Mouse (Mus musculus): ENCODE data around the gene Tmem200c. TPM values are rescaled to one million over a fixed set of nuclear protein-coding genes. Genes with fewer than 3 reads are reported as not detected.
A peak's percentile ranks its signal among the peaks of the same experiment; 100 is the strongest.

The Tmem200c gene
- polyA plus RNA-seq, 1 experiment from 2014 or later, result not detected

GRCm38 (mm10) chr17:68840572-68840939 lies 14.1 kb downstream of the Tmem200c start:
- 8% methylated on average over 8 of the region's 10 CpGs for WGBS
- no peak overlapping the region for H3K9ac ChIP-seq (replicated peaks; ENCODE audit: low read depth)
- H3K4me2 ChIP-seq (replicated peaks; ENCODE audit: low read depth, low read length), result peak overlapping the region; percentile 98
- H3K27ac ChIP-seq (ENCODE audit: low read length), result no peak overlapping the region
- no peaks in the 10 kb centered on the region for H3K36me3 ChIP-seq (ENCODE audit: insufficient read depth, low read length)
- peaks cover 11% of the 10 kb centered on the region; the same call in 1 of the 2 replicates for H3K4me1 ChIP-seq (ENCODE audit: insufficient read depth, low read depth, low read length)
- no peaks in the 10 kb centered on the region for H3K9me3 ChIP-seq (ENCODE audit: low read length)
- TF ChIP-seq CTCF (IDR thresholded peaks at IDR 0.05) (no peak), EP300 (IDR thresholded peaks at IDR 0.05) (no peak)
- peaks cover 54% of the 10 kb centered on the region for H3K27me3 ChIP-seq (replicated peaks; ENCODE audit: insufficient read depth, low read length)
- ATAC-seq, result no peak
- H3K4me3 ChIP-seq (ENCODE audit: low read depth, low read length), result peak overlapping the region; percentile 50; the same call in 1 of the 2 replicates
- DNase-seq (ENCODE audit: low spot score), result no peak

- no peaks in the 10 kb centered on the region for H3K36me3 ChIP-seq (ENCODE audit: insufficient read depth, low read length)
- H3K9me3 ChIP-seq (ENCODE audit: low read length), result no peaks in the 10 kb centered on the region
- whole genome bisulfite sequencing, result 1% methylated on average over 59 of the region's 75 CpGs
- H3K4me2 ChIP-seq (replicated peaks; ENCODE audit: low read depth, low read length), result peak overlapping the region; percentile 98
- H3K4me3 ChIP-seq (ENCODE audit: low read depth, low read length), result peak overlapping the region; percentile 50
- H3K27ac ChIP-seq (ENCODE audit: low read length), result no peak overlapping the region
- peak; percentile 75 for ATAC-seq
- peaks cover 48% of the 10 kb centered on the region for H3K27me3 ChIP-seq (replicated peaks; ENCODE audit: insufficient read depth, low read length)
- peaks cover 11% of the 10 kb centered on the region; the same call in 1 of the 2 replicates for H3K4me1 ChIP-seq (ENCODE audit: insufficient read depth, low read depth, low read length)
- TF ChIP-seq EP300 (IDR thresholded peaks at IDR 0.05), result no peak
- peak; percentile 70 for TF ChIP-seq CTCF (IDR thresholded peaks at IDR 0.05)
- DNase-seq (ENCODE audit: low spot score), result peak; percentile 52
- no peak overlapping the region for H3K9ac ChIP-seq (replicated peaks; ENCODE audit: low read depth)
Measured at GRCm38 (mm10) chr17:68841097-68841891, 14.9 kb downstream of the Tmem200c start.

GRCm38 (mm10) chr17:68841892-68842252 lies 15.4 kb downstream of the Tmem200c start:
- no peak overlapping the region for H3K27ac ChIP-seq (ENCODE audit: low read length)
- ATAC-seq, result no peak; the same call in 1 of the 2 replicates
- H3K4me1 ChIP-seq (ENCODE audit: insufficient read depth, low read depth, low read length), result peaks cover 11% of the 10 kb centered on the region; the same call in 1 of the 2 replicates
- peak overlapping the region; percentile 50 for H3K4me3 ChIP-seq (ENCODE audit: low read depth, low read length)
- H3K36me3 ChIP-seq (ENCODE audit: insufficient read depth, low read length), result no peaks in the 10 kb centered on the region
- peaks cover 42% of the 10 kb centered on the region for H3K27me3 ChIP-seq (replicated peaks; ENCODE audit: insufficient read depth, low read length)
- WGBS, result 4% methylated on average over 21 of the region's 22 CpGs
- no peak for TF ChIP-seq EP300 (IDR thresholded peaks at IDR 0.05)
- H3K9ac ChIP-seq (replicated peaks; ENCODE audit: low read depth), result no peak overlapping the region
- DNase-seq (ENCODE audit: low spot score), result peak; percentile 17
- H3K9me3 ChIP-seq (ENCODE audit: low read length), result no peaks in the 10 kb centered on the region
- peak overlapping the region; percentile 98 for H3K4me2 ChIP-seq (replicated peaks; ENCODE audit: low read depth, low read length)

GRCm38 (mm10) chr17:68845931-68846330 lies 19.5 kb downstream of the Tmem200c start:
- no peaks in the 10 kb centered on the region for H3K36me3 ChIP-seq (ENCODE audit: insufficient read depth, low read length)
- H3K9me3 ChIP-seq (ENCODE audit: low read length), result no peaks in the 10 kb centered on the region
- ATAC-seq (no peak), DNase-seq (ENCODE audit: low spot score) (no peak)
- no peak overlapping the region for H3K27ac ChIP-seq (ENCODE audit: low read length)
- TF ChIP-seq CTCF (IDR thresholded peaks at IDR 0.05) (no peak), EP300 (IDR thresholded peaks at IDR 0.05) (no peak)
- peaks cover 9% of the 10 kb centered on the region; the same call in 1 of the 2 replicates for H3K4me1 ChIP-seq (ENCODE audit: insufficient read depth, low read depth, low read length)
- no peak overlapping the region for H3K4me2 ChIP-seq (replicated peaks; ENCODE audit: low read depth, low read length)
- H3K27me3 ChIP-seq (replicated peaks; ENCODE audit: insufficient read depth, low read length), result peaks cover 8% of the 10 kb centered on the region
- 70% methylated on average over 5 of the region's 5 CpGs for WGBS
- no peak overlapping the region for H3K9ac ChIP-seq (replicated peaks; ENCODE audit: low read depth)
- no peak overlapping the region for H3K4me3 ChIP-seq (ENCODE audit: low read depth, low read length)

- DNase-seq (ENCODE audit: low spot score) (no peak), ATAC-seq (no peak)
- Histone ChIP-seq H3K27ac (ENCODE audit: low read length) (no peak overlapping the region), H3K9me3 (ENCODE audit: low read length) (no peaks in the 10 kb centered on the region), H3K4me2 (replicated peaks; ENCODE audit: low read depth, low read length) (no peak overlapping the region), H3K36me3 (ENCODE audit: insufficient read depth, low read length) (no peaks in the 10 kb centered on the region), H3K27me3 (replicated peaks; ENCODE audit: insufficient read depth, low read length) (no peaks in the 10 kb centered on the region), H3K4me1 (ENCODE audit: insufficient read depth, low read depth, low read length) (no peaks in the 10 kb centered on the region), H3K4me3 (ENCODE audit: low read depth, low read length) (no peak overlapping the region), H3K9ac (replicated peaks; ENCODE audit: low read depth) (no peak overlapping the region)
- TF ChIP-seq EP300 (IDR thresholded peaks at IDR 0.05) (no peak), CTCF (IDR thresholded peaks at IDR 0.05) (no peak)
- 74% methylated on average over 6 of the region's 6 CpGs for WGBS
Measured at GRCm38 (mm10) chr17:68848739-68849138, 22.3 kb downstream of the Tmem200c start.

- TF ChIP-seq CTCF (IDR thresholded peaks at IDR 0.05) (peak; percentile 64), EP300 (IDR thresholded peaks at IDR 0.05) (no peak)
- no peaks in the 10 kb centered on the region for H3K27me3 ChIP-seq (replicated peaks; ENCODE audit: insufficient read depth, low read length)
- no peak overlapping the region for H3K9ac ChIP-seq (replicated peaks; ENCODE audit: low read depth)
- 73% methylated on average over 7 of the region's 7 CpGs for WGBS
- no peaks in the 10 kb centered on the region for H3K36me3 ChIP-seq (ENCODE audit: insufficient read depth, low read length)
- no peak overlapping the region for H3K4me2 ChIP-seq (replicated peaks; ENCODE audit: low read depth, low read length)
- peak; percentile 33 for DNase-seq (ENCODE audit: low spot score)
- H3K27ac ChIP-seq (ENCODE audit: low read length), result no peak overlapping the region
- H3K4me3 ChIP-seq (ENCODE audit: low read depth, low read length), result no peak overlapping the region
- no peak for ATAC-seq
- no peaks in the 10 kb centered on the region for H3K4me1 ChIP-seq (ENCODE audit: insufficient read depth, low read depth, low read length)
- H3K9me3 ChIP-seq (ENCODE audit: low read length), result no peaks in the 10 kb centered on the region
Measured at GRCm38 (mm10) chr17:68852171-68852966, 25.9 kb downstream of the Tmem200c start.

Data from lung, postnatal 0 days (tissue).